In the genomic region with DNA sequence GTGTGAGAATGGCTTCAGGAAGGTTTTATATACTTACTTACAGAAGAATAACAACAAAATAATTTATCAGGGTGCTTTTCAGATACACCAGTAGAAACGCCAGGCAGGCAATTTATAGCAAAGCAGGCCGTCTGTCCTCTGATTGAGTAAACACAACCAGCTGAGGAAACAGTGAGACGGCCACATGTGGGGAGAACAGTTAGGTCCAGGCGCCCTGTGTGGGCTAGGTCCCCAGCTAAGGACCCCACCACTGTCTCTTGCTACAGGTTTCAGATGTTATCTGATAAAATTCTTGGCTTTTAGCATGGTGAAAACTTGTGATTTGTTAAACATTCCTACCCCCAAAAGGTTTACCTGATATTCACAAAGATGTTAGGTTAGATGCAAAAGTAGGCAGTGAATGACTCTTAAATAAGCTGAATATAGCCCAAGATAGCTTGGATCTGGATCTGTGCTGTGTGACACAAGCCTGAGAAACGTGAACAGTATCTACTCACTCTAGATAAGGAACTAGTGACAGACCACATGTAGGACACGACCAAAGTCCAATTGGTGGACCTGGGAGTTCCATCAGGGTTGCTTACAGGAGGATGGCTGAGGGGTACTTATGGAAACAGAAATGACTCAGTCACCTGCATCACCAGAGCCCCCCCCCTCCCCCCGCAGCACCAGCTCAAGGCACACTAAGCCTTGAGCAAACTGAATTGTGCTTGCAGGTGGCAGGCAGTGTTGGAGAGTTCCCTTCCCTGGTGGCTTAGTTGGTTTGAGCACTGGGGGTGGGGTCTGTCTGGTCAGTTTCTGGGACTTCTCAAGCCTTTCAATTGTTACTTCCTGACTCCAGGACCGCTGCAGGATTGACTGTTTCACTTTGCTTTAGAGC, we compare ENCODE assay signal across 24 mouse cellular contexts. TPM values are rescaled to one million over a fixed set of nuclear protein-coding genes. Genes with fewer than 3 reads are reported as not detected.
A peak's percentile ranks its signal among the peaks of the same experiment; 100 is the strongest.
DNase-seq lines count a peak whose midpoint lies in the region; ATAC-seq and TF ChIP-seq lines count a peak whose summit lies in the region.
"Had no signal": no experiment of that assay in that cellular context is flagged by ENCODE, and none has a peak within 500 bp of the region (broad histone marks: within the 10 kb centered on the region; RNA-seq: fewer than 3 reads in every experiment).

No protein-coding gene starts in this region.

- no peak for DNase-seq in layer of hippocampus, adult 2 months (ENCODE audit: low spot score in 2 of 2)
- DNase-seq in layer of hippocampus, adult 18-20 months (ENCODE audit: low spot score in 2 of 2): no peak
- DNase-seq in midbrain, postnatal 0 days (ENCODE audit: low spot score): no peak
- DNase-seq in yolk sac, embryonic 10.5 days (ENCODE audit: low spot score): peak; percentile 61
- no peak for DNase-seq in gastrocnemius, postnatal 4 days (ENCODE audit: low spot score in 2 of 2)
- DNase-seq: adrenal gland, adult 2 months; cerebellum, adult 11 months; cerebellum, postnatal 10 days; heart, postnatal 10 days; kidney, adult 2 months; liver, postnatal 0 days; right cerebral cortex, postnatal 4 days had no signal

- H3K4me1 ChIP-seq in midbrain, embryonic 13.5 days (replicated peaks): peaks cover 23% of the 10 kb centered on the region
- H3K4me1 ChIP-seq in midbrain, postnatal 0 days (ENCODE audit: insufficient read depth, low read length): peaks cover 3% of the 10 kb centered on the region
- H3K4me1 ChIP-seq in intestine, embryonic 16.5 days (ENCODE audit: control insufficient read depth, insufficient read depth, low read length): peaks cover 24% of the 10 kb centered on the region

- ATAC-seq in midbrain, embryonic 13.5 days: no peak
- ATAC-seq in midbrain, postnatal 0 days (ENCODE audit: low FRiP score): no peak
- peak; percentile 92 for ATAC-seq in intestine, embryonic 16.5 days
- ATAC-seq: hindbrain, postnatal 0 days; liver, postnatal 0 days; lung, postnatal 0 days; Patski had no signal

- H3K4me3 ChIP-seq in layer of hippocampus, adult 2 months: no peak overlapping the region
- H3K4me3 ChIP-seq in midbrain, embryonic 13.5 days (replicated peaks): no peak overlapping the region
- no peak overlapping the region for H3K4me3 ChIP-seq in midbrain, postnatal 0 days (ENCODE audit: low read depth, low read length)
- H3K4me3 ChIP-seq in intestine, embryonic 16.5 days (ENCODE audit: low read length): no peak overlapping the region
- H3K4me3 ChIP-seq: embryonic facial prominence, embryonic 12.5 days; heart, embryonic 12.5 days; neural tube, embryonic 13.5 days had no signal

- no peaks in the 10 kb centered on the region for H3K36me3 ChIP-seq in midbrain, embryonic 13.5 days
- no peaks in the 10 kb centered on the region for H3K36me3 ChIP-seq in midbrain, postnatal 0 days (ENCODE audit: insufficient read depth, low read length)
- no peaks in the 10 kb centered on the region for H3K36me3 ChIP-seq in intestine, embryonic 16.5 days (ENCODE audit: control insufficient read depth, insufficient read depth, low read length)
- H3K36me3 ChIP-seq: embryonic facial prominence, embryonic 12.5 days; heart, embryonic 12.5 days; neural tube, embryonic 13.5 days had no signal

- H3K9me3 ChIP-seq in midbrain, embryonic 13.5 days: no peaks in the 10 kb centered on the region
- H3K9me3 ChIP-seq in midbrain, postnatal 0 days (ENCODE audit: low read length): no peaks in the 10 kb centered on the region
- no peaks in the 10 kb centered on the region for H3K9me3 ChIP-seq in intestine, embryonic 16.5 days (ENCODE audit: control insufficient read depth, low read length)
- H3K9me3 ChIP-seq: embryonic facial prominence, embryonic 12.5 days; G1E; heart, embryonic 12.5 days; neural tube, embryonic 13.5 days had no signal

- H3K27ac ChIP-seq in layer of hippocampus, adult 2 months: peak overlapping the region; percentile 60; the same call in 1 of the 2 replicates
- peak overlapping the region; percentile 44; the same call in 1 of the 2 replicates for H3K27ac ChIP-seq in midbrain, embryonic 13.5 days
- H3K27ac ChIP-seq in midbrain, postnatal 0 days (ENCODE audit: low read depth, low read length): no peak overlapping the region
- peak overlapping the region; percentile 43 for H3K27ac ChIP-seq in intestine, embryonic 16.5 days (ENCODE audit: low read length)
- H3K27ac ChIP-seq: embryonic facial prominence, embryonic 12.5 days; hindbrain, postnatal 0 days; kidney, postnatal 0 days; macrophage; neural tube, embryonic 13.5 days had no signal

- no peak overlapping the region for H3K9ac ChIP-seq in midbrain, embryonic 13.5 days (replicated peaks)
- H3K9ac ChIP-seq in midbrain, postnatal 0 days (replicated peaks; ENCODE audit: low read length, poor library complexity, severe bottlenecking): no peak overlapping the region
- H3K9ac ChIP-seq in intestine, embryonic 16.5 days (ENCODE audit: low read depth, low read length): no peak overlapping the region
- H3K9ac ChIP-seq: embryonic facial prominence, embryonic 12.5 days; heart, embryonic 12.5 days; liver, postnatal 0 days; neural tube, embryonic 13.5 days had no signal

- no peaks in the 10 kb centered on the region for H3K27me3 ChIP-seq in midbrain, embryonic 13.5 days
- H3K27me3 ChIP-seq in midbrain, postnatal 0 days (ENCODE audit: insufficient read depth, low read length): no peaks in the 10 kb centered on the region
- H3K27me3 ChIP-seq in intestine, embryonic 16.5 days (replicated peaks; ENCODE audit: control insufficient read depth, insufficient read depth, low read length): no peaks in the 10 kb centered on the region
- H3K27me3 ChIP-seq: CH12.LX; embryonic facial prominence, embryonic 12.5 days; heart, embryonic 12.5 days; Patski had no signal

- no peak for TF ChIP-seq CTCF in layer of hippocampus, adult 2 months (conservative IDR thresholded peaks at IDR 0.05)
- TF ChIP-seq CTCF in midbrain, postnatal 0 days (IDR thresholded peaks at IDR 0.05): no peak

- H3K4me2 ChIP-seq in midbrain, embryonic 13.5 days (replicated peaks): no peak overlapping the region
- H3K4me2 ChIP-seq in midbrain, postnatal 0 days (ENCODE audit: low read depth, low read length, poor library complexity, severe bottlenecking): no peak overlapping the region
- 0 out of 2 replicates have a peak overlapping the region, but pooled peaks have one; percentile 19 for H3K4me2 ChIP-seq in intestine, embryonic 16.5 days (ENCODE audit: low read depth, low read length)
- H3K4me2 ChIP-seq: embryonic facial prominence, embryonic 12.5 days; heart, embryonic 12.5 days; neural tube, embryonic 13.5 days had no signal

- WGBS in midbrain, embryonic 13.5 days: 71% methylated on average over 8 of the region's 8 CpGs
- 73% methylated on average over 8 of the region's 8 CpGs for WGBS in midbrain, postnatal 0 days
- 38% methylated on average over 8 of the region's 8 CpGs for WGBS in intestine, embryonic 16.5 days

RNA-seq across cellular contexts. Expression of a gene that starts 56.2 kb away (rescaled TPM):
- 10 to 100 TPM; 17.6 to 17.8 TPM for total RNA-seq in layer of hippocampus, adult 2 months (2021)
- total RNA-seq in layer of hippocampus, adult 18-20 months (2021): 10 to 100 TPM; 18.3 to 19.6 TPM
- 17.8 TPM in 2 replicates for polyA plus RNA-seq in midbrain, embryonic 13.5 days (2015; fragmentation: Nextera tagmentation; extraction: Ambion mirVana)
- total RNA-seq in midbrain, postnatal 0 days (2014; rRNA removed): 17.6 and 19.7 TPM in 2 replicates
- 16.6 and 17.6 TPM in 2 replicates for polyA plus RNA-seq in midbrain, postnatal 0 days (2015; fragmentation: Nextera tagmentation; extraction: Ambion mirVana)
- 14.9 and 16.5 TPM in 2 replicates for polyA plus RNA-seq in intestine, embryonic 16.5 days (2015; fragmentation: Nextera tagmentation; extraction: Ambion mirVana)
- total RNA-seq in gastrocnemius, postnatal 4 days (2021): 10 to 100 TPM; 17.6 to 20.5 TPM
